Mouse (Mus musculus) testis, adult 2 months (tissue): ENCODE data around the gene Hcls1. TPM values are rescaled to one million over a fixed set of nuclear protein-coding genes. Genes with fewer than 3 reads are reported as not detected.

ENCODE experiments used
- H3K27ac ChIP-seq: fragments of 200-500 bp; 2 replicates; pipeline ENCODE4 v1.5.1; 2012; ENCODE audit warnings: low read depth, low read length; ENCODE audit not compliant: control insufficient read depth, insufficient read depth
- H3K27me3 ChIP-seq: fragments of 200-500 bp; 2 replicates; pipeline ENCODE4 v1.6.1; 2012; ENCODE audit warnings: mild to moderate bottlenecking, low read length, moderate library complexity; ENCODE audit not compliant: control insufficient read depth, insufficient read depth
- H3K36me3 ChIP-seq: fragments of 200-500 bp; 2 replicates; pipeline ENCODE4 v1.6.1; 2012; ENCODE audit warnings: mild to moderate bottlenecking, low read length; ENCODE audit not compliant: control insufficient read depth, insufficient read depth
- H3K4me1 ChIP-seq: fragments of 200-500 bp; 2 replicates; pipeline ENCODE4 v1.6.1; 2012; ENCODE audit warnings: low read length; ENCODE audit not compliant: control insufficient read depth, insufficient read depth
- H3K4me3 ChIP-seq: fragments of 200-500 bp; 2 replicates; pipeline ENCODE4 v1.5.1; 2012; ENCODE audit warnings: low read depth, mild to moderate bottlenecking, low read length, moderate library complexity, mixed read lengths; ENCODE audit not compliant: control insufficient read depth
- CTCF ChIP-seq: fragments of 200-500 bp; IDR thresholded peaks from 2 replicates; pipeline ENCODE4 v1.5.1; 2012; ENCODE audit warnings: low read depth, mild to moderate bottlenecking, inconsistent platforms, low read length, moderate library complexity; ENCODE audit not compliant: control insufficient read depth, insufficient read depth, insufficient replicate concordance
- POLR2A ChIP-seq: fragments of 200-500 bp; IDR thresholded peaks from 2 replicates; pipeline ENCODE4 v1.6.1; 2012; ENCODE audit warnings: low read depth, mild to moderate bottlenecking, inconsistent platforms, low read length, moderate library complexity; ENCODE audit not compliant: control insufficient read depth
- polyA plus RNA-seq: library from polyadenylated mRNA; depleted of rRNA; stranded (reverse); fragments of >200 nt; gene quantifications from 2 replicates; pipeline ENCODE4 v1.2.3, GENCODE M21; 2012; rRNA removed

The Hcls1 gene
- 0.72 and 0.75 TPM in 2 replicates for polyA plus RNA-seq

- no peak for TF ChIP-seq POLR2A
- no peak for TF ChIP-seq CTCF
- H3K36me3 ChIP-seq: no peaks in the 10 kb centered on the region; the same call in 1 of the 2 replicates
- peak within 1 kb of the TSS; percentile 33; the same call in 1 of the 2 replicates for H3K27ac ChIP-seq
- no peaks in the 10 kb centered on the region for H3K27me3 ChIP-seq
- H3K4me1 ChIP-seq: no peaks in the 10 kb centered on the region
- no peak within 1 kb of the TSS for H3K4me3 ChIP-seq
These were observed at the start of gene Hcls1 for GRCm38 (mm10) chr16:36934841-36935620. Gene Hcls1, plus strand, starts transcription at chr16:36934983.

GRCm38 (mm10) chr16:36885912-36886311 is 48.9 kb upstream of the Hcls1 start:
- Histone ChIP-seq H3K4me1 (no peaks in the 10 kb centered on the region), H3K4me3 (no peak overlapping the region), H3K27me3 (no peaks in the 10 kb centered on the region), H3K27ac (no peak overlapping the region), H3K36me3 (no peaks in the 10 kb centered on the region)
- TF ChIP-seq POLR2A: no peak
- TF ChIP-seq CTCF: no peak

GRCm38 (mm10) chr16:36887546-36887945 is 47.2 kb upstream of the Hcls1 start:
- Histone ChIP-seq H3K27ac (no peak overlapping the region), H3K36me3 (no peaks in the 10 kb centered on the region), H3K4me3 (no peak overlapping the region), H3K4me1 (no peaks in the 10 kb centered on the region), H3K27me3 (no peaks in the 10 kb centered on the region)
- no peak for TF ChIP-seq CTCF
- TF ChIP-seq POLR2A: no peak

GRCm38 (mm10) chr16:36890559-36890958 is 44.2 kb upstream of the Hcls1 start:
- H3K4me1 ChIP-seq: no peaks in the 10 kb centered on the region
- TF ChIP-seq CTCF (no peak), POLR2A (no peak)
- H3K27ac ChIP-seq: no peak overlapping the region
- peaks cover 3% of the 10 kb centered on the region; the same call in 1 of the 2 replicates for H3K36me3 ChIP-seq
- no peaks in the 10 kb centered on the region for H3K27me3 ChIP-seq
- H3K4me3 ChIP-seq: no peak overlapping the region

GRCm38 (mm10) chr16:36891415-36891814 is 43.4 kb upstream of the Hcls1 start:
- Histone ChIP-seq H3K4me1 (no peaks in the 10 kb centered on the region), H3K27me3 (no peaks in the 10 kb centered on the region), H3K4me3 (no peak overlapping the region), H3K36me3 (peaks cover 5% of the 10 kb centered on the region; the same call in 1 of the 2 replicates), H3K27ac (no peak overlapping the region)
- TF ChIP-seq POLR2A (no peak), CTCF (no peak)

- TF ChIP-seq POLR2A (no peak), CTCF (no peak)
- H3K27me3 ChIP-seq: no peaks in the 10 kb centered on the region
- peaks cover 9% of the 10 kb centered on the region for H3K36me3 ChIP-seq
- no peaks in the 10 kb centered on the region for H3K4me1 ChIP-seq
- H3K4me3 ChIP-seq: peak overlapping the region; percentile 37
- no peak overlapping the region for H3K27ac ChIP-seq
These were observed 41.5 kb upstream of the Hcls1 start for GRCm38 (mm10) chr16:36893317-36893716.

- peaks cover 10% of the 10 kb centered on the region for H3K36me3 ChIP-seq
- TF ChIP-seq CTCF (no peak), POLR2A (no peak)
- peak overlapping the region; percentile 74 for H3K4me3 ChIP-seq
- no peaks in the 10 kb centered on the region for H3K4me1 ChIP-seq
- 0 out of 2 replicates have a peak overlapping the region, but pooled peaks have one; percentile 6 for H3K27ac ChIP-seq
- H3K27me3 ChIP-seq: no peaks in the 10 kb centered on the region
These were observed 38.1 kb upstream of the Hcls1 start for GRCm38 (mm10) chr16:36896712-36897111.
